Mouse (Mus musculus) stomach, postnatal 0 days (tissue): ENCODE results near the gene Coro7.

ENCODE experiments used
- CTCF ChIP-seq: IDR thresholded peaks from 2 replicates; pipeline ENCODE4 v1.5.1; 2016; ENCODE audit warnings: antibody characterized with exemption, low read depth, mild to moderate bottlenecking, moderate library complexity
- EP300 ChIP-seq: optimal IDR thresholded peaks from 2 replicates; pipeline ENCODE3; 2016; ENCODE audit warnings: antibody characterized with exemption

GRCm38 (mm10) chr16:4659326-4659725, 20.3 kb downstream of the Coro7 start:
- TF ChIP-seq CTCF: no peak
- no peak for TF ChIP-seq EP300
